Mouse (Mus musculus) CH12.LX (cell line): ENCODE measurements at regions not wholly inside any gene's neighbourhood (a gene's known extent, or its start where the extent isn't known, plus 50 kb on each side); places are given as distances from the start of the nearest gene placed in this dataset.

Experiments
- DNase-seq: peaks from one replicate; pipeline ENCODE4 v3.0.0-alpha.2; 2013; ENCODE audit errors: extremely low read depth
- H3K27ac ChIP-seq: 2 replicates; pipeline ENCODE4 v1.5.1; 2012; ENCODE audit warnings: low read depth, mild to moderate bottlenecking, control low read depth, moderate library complexity; ENCODE audit not compliant: insufficient read depth
- H3K27me3 ChIP-seq: replicated peaks from 2 replicates; pipeline ENCODE3; 2012; ENCODE audit warnings: inconsistent platforms
- H3K36me3 ChIP-seq, 2 experiments: replicated peaks in 1 of 2; 2 replicates each; pipeline versions ENCODE3 to v1.6.1; 2012; ENCODE audit warnings: inconsistent platforms in 1 of 2, low read length in 1 of 2, mild to moderate bottlenecking in 1 of 2, mixed read lengths in 1 of 2, moderate library complexity in 1 of 2; ENCODE audit not compliant: control insufficient read depth in 1 of 2, insufficient read depth in 1 of 2
- H3K4me1 ChIP-seq, 2 experiments: 2 replicates each; pipeline ENCODE4 v1.6.1; 2012; ENCODE audit warnings: inconsistent platforms in 1 of 2, moderate library complexity in 1 of 2; ENCODE audit not compliant: insufficient read depth in 2 of 2, control insufficient read depth in 1 of 2
- H3K4me2 ChIP-seq: 2 replicates; pipeline ENCODE4 v1.6.1; 2012; ENCODE audit warnings: low read depth, mild to moderate bottlenecking, control low read depth; ENCODE audit not compliant: poor library complexity, insufficient read depth, severe bottlenecking
- H3K4me3 ChIP-seq, 3 experiments: fragments of 150-350 bp in 1 of 3; sonication (generic) in 1 of 3; replicated peaks in 1 of 3; 2 replicates each; pipeline versions ENCODE3 to v1.5.1; 2011 to 2012; ENCODE audit warnings: low read depth in 2 of 3, low read length in 2 of 3, mild to moderate bottlenecking in 2 of 3, moderate library complexity in 2 of 3, control low read depth in 1 of 3, improper control_type of control experiment in 1 of 3, inconsistent platforms in 1 of 3, mixed read lengths in 1 of 3; ENCODE audit not compliant: poor library complexity in 1 of 3
- H3K79me2 ChIP-seq: replicated peaks from 2 replicates; pipeline ENCODE4 v1.6.1; 2012; ENCODE audit warnings: mild to moderate bottlenecking, moderate library complexity; ENCODE audit not compliant: control insufficient read depth, poor library complexity, insufficient read depth, severe bottlenecking; ENCODE audit errors: extremely low read depth
- H3K9ac ChIP-seq: 2 replicates; pipeline ENCODE4 v1.6.1; 2012; ENCODE audit warnings: low read depth, mild to moderate bottlenecking, control low read depth, moderate library complexity; ENCODE audit not compliant: insufficient read depth
- H3K9me3 ChIP-seq: replicated peaks from 2 replicates; pipeline ENCODE3; 2012; ENCODE audit warnings: low read length, inconsistent platforms, mixed read lengths
- BHLHE40 ChIP-seq: IDR thresholded peaks from 2 replicates; pipeline ENCODE4 v1.6.1; 2011; ENCODE audit warnings: mild to moderate bottlenecking, low read depth, low read length, improper control_type of control experiment
- CHD2 ChIP-seq: IDR thresholded peaks from 2 replicates; pipeline ENCODE4 v1.6.1; 2011; ENCODE audit warnings: low read length, improper control_type of control experiment
- CTCF ChIP-seq, 2 experiments: IDR thresholded peaks in 1 of 2; conservative IDR thresholded peaks in 1 of 2; 2 replicates each; pipeline ENCODE4 v1.5.1; 2011 to 2012; ENCODE audit warnings: low read depth in 2 of 2, low read length in 2 of 2, improper control_type of control experiment in 1 of 2, inconsistent platforms in 1 of 2, mild to moderate bottlenecking in 1 of 2, moderate library complexity in 1 of 2
- ELF1 ChIP-seq: IDR thresholded peaks from 2 replicates; pipeline ENCODE4 v1.6.1; 2014; ENCODE audit warnings: low read depth, mild to moderate bottlenecking, inconsistent platforms, low read length, improper control_type of control experiment
- GABPA ChIP-seq: IDR thresholded peaks from 2 replicates; pipeline ENCODE4 v1.6.1; 2012; ENCODE audit warnings: low read depth, low read length, improper control_type of control experiment, inconsistent platforms; ENCODE audit not compliant: insufficient replicate concordance
- JUN ChIP-seq: IDR thresholded peaks from 2 replicates; pipeline ENCODE4 v1.6.1; 2011; ENCODE audit warnings: low read depth, mild to moderate bottlenecking, low read length, improper control_type of control experiment, moderate library complexity; ENCODE audit not compliant: insufficient read depth
- MXI1 ChIP-seq: IDR thresholded peaks from 2 replicates; pipeline ENCODE4 v1.6.1; 2011; ENCODE audit warnings: mild to moderate bottlenecking, low read depth, low read length, improper control_type of control experiment
- NRF1 ChIP-seq: IDR thresholded peaks from 2 replicates; pipeline ENCODE4 v1.6.1; 2014; ENCODE audit warnings: low read depth, mild to moderate bottlenecking, inconsistent platforms, low read length, improper control_type of control experiment, moderate library complexity
- POLR2A ChIP-seq: IDR thresholded peaks from 2 replicates; pipeline ENCODE4 v1.6.1; 2011; ENCODE audit warnings: low read depth, mild to moderate bottlenecking, improper control_type of control experiment, low read length
- POLR2AphosphoS2 ChIP-seq: IDR thresholded peaks from 2 replicates; pipeline ENCODE4 v1.6.1; 2011; ENCODE audit warnings: low read depth, low read length, improper control_type of control experiment
- RAD21 ChIP-seq: IDR thresholded peaks from 2 replicates; pipeline ENCODE4 v1.6.1; 2011; ENCODE audit warnings: low read depth, mild to moderate bottlenecking, low read length, improper control_type of control experiment, moderate library complexity
- UBTF ChIP-seq: IDR thresholded peaks from 2 replicates; pipeline ENCODE4 v1.6.1; 2012; ENCODE audit warnings: low read depth, mild to moderate bottlenecking, inconsistent platforms, low read length, improper control_type of control experiment, moderate library complexity
- USF1 ChIP-seq: IDR thresholded peaks from 2 replicates; pipeline ENCODE4 v1.6.1; 2014; ENCODE audit warnings: low read depth, mild to moderate bottlenecking, inconsistent platforms, low read length, improper control_type of control experiment
- USF2 ChIP-seq: conservative IDR thresholded peaks from 2 replicates; pipeline ENCODE4 v1.6.1; 2011; ENCODE audit warnings: low read depth, low read length, improper control_type of control experiment
- ZKSCAN1 ChIP-seq: IDR thresholded peaks from 2 replicates; pipeline ENCODE4 v1.6.1; 2012; ENCODE audit warnings: low read depth, inconsistent platforms, low read length, improper control_type of control experiment, borderline replicate concordance
- ZMIZ1 ChIP-seq: IDR thresholded peaks from 2 replicates; pipeline ENCODE4 v1.6.1; 2012; ENCODE audit warnings: low read depth, mild to moderate bottlenecking, inconsistent platforms, low read length, improper control_type of control experiment
- ZNF384 ChIP-seq: IDR thresholded peaks from 2 replicates; pipeline ENCODE4 v1.6.1; 2012; ENCODE audit warnings: low read depth, low read length, improper control_type of control experiment, inconsistent platforms
- dilution Hi-C: fragments of 300-500 bp; cut with MboI; formaldehyde crosslinking; loops from 2 replicates; pipeline ENCODE4 v1.14.3; 2020; ENCODE audit warnings: low sequenced_read_pairs; ENCODE audit not compliant: extremely low pct_unique_long_range_greater_than_20kb, extremely low pct_ligation_motif_present
- in situ Hi-C: fragments of 300-500 bp; cut with MboI; formaldehyde crosslinking; loops from 3 replicates; pipeline ENCODE4 v1.14.3; 2019; ENCODE audit warnings: low sequenced_read_pairs, low pct_ligation_motif_present, low pct_unique_long_range_greater_than_20kb, mixed read lengths

DNA sequence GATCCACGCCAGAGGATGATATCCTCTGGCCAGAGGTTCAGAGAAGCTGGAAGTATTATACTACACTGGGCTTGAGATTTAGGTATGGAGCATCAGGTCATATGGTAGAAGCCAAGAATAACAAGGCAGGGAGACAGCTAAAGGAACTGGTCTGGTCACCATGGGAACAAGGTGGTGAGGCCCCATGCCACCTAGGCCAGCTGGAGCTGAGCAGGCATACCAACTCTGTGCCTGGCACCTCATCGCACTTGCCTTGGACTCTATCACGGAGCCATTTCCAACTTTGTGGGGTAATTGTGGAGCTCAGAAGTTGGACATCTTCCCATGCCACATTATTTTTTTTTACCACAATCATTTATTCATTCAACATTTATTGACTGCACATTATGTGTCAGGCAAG is 55.9 kb upstream of the Polg start:
- peaks cover 90% of the 10 kb centered on the region for H3K27me3 ChIP-seq

DNA sequence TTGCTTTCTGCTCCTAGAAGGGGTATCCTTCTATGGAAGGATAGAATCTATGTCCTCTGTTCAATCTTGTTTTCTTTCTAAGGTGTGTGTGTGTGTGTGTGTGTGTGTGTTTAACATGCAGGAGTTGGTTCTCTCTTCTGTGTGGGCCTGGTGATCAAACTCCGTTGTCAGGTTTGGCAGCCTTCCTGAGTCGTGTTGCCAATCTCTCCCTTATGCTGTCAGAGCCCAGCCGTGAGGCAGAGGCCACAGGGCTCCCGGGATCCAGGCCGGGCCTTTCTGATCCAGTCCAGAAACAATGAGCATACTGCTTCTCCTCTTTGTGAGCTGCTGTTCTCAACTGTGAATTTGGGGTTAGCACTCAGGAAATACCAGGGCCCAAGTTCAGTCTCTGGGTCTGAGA is 55.1 kb upstream of the Polg start:
- H3K27ac ChIP-seq = no peak overlapping the region
- H3K4me2 ChIP-seq = no peak overlapping the region
- TF ChIP-seq CHD2 (no peak), ZNF384 (no peak), JUN (no peak), USF1 (no peak), CTCF (conservative IDR thresholded peaks at IDR 0.05 in 1 of 2, IDR thresholded peaks at IDR 0.05 in 1 of 2; ENCODE audit: low read depth in 2 of 2, low read length in 2 of 2) (no peak), ELF1 (no peak), BHLHE40 (no peak), ZMIZ1 (no peak), RAD21 (no peak), NRF1 (no peak), MXI1 (no peak)
- DNase-seq = no peak
- H3K79me2 ChIP-seq = no peaks in the 10 kb centered on the region
- H3K27me3 ChIP-seq = peaks cover 85% of the 10 kb centered on the region
- no peak overlapping the region for H3K9ac ChIP-seq
- peaks cover 9 to 11% of the 10 kb centered on the region in 2 experiments for H3K4me1 ChIP-seq
- dilution Hi-C loops = no loop called here
- in situ Hi-C loops = no loop called here
- no peak overlapping the region for H3K4me3 ChIP-seq
- H3K36me3 ChIP-seq = no peaks in the 10 kb centered on the region
- H3K9me3 ChIP-seq = no peaks in the 10 kb centered on the region

More for the DNA sequence above, 55.9 kb upstream of the Polg start:
- dilution Hi-C loops = no loop called here
- Histone ChIP-seq H3K36me3 (no peaks in the 10 kb centered on the region), H3K4me1 (peaks cover 16 to 17% of the 10 kb centered on the region in 2 experiments), H3K4me2 (no peak overlapping the region), H3K79me2 (no peaks in the 10 kb centered on the region)
- no peak for DNase-seq
- no peak for TF ChIP-seq POLR2AphosphoS2
- no peak for TF ChIP-seq POLR2A
- no peak for TF ChIP-seq GABPA
- no peak for TF ChIP-seq UBTF
- no peak for TF ChIP-seq RAD21
- TF ChIP-seq, all 38 proteins: peak for 0
- in situ Hi-C loops = no loop called here
- Histone ChIP-seq H3K4me3 (no peak overlapping the region), H3K27ac (no peak overlapping the region), H3K9me3 (no peaks in the 10 kb centered on the region), H3K9ac (no peak overlapping the region)

DNA sequence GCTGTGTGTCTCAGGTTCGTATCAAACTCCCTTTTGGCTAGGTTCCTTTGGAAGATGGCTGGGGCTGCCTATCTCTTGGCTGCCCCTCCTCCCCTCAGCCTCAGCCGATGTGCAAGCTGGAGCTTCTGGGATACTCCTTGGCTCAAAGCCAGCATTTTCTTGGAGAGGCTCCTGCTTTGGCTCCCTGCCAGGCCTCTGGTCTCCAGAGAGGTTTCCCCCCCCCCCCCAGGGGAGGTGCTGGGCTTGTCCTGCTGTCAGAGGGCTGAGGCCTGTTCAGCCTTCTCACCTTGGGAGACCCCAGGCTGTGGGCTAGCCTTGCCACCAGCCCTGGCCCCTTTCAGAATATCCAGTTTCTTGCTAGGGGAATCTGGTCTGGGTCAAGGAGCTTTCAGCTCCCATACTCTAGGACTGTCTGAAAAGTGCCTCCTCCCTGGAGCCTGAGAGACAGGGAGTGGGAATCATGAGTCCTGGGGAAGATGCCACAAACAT is 54.1 kb upstream of the Polg start:
- Histone ChIP-seq H3K27ac (no peak overlapping the region), H3K27me3 (peaks cover 79% of the 10 kb centered on the region), H3K9ac (no peak overlapping the region), H3K36me3 (no peaks in the 10 kb centered on the region), H3K4me1 (peaks cover 0 to 2% of the 10 kb centered on the region in 2 experiments; a peak in 2 of 4 replicates), H3K79me2 (no peaks in the 10 kb centered on the region), H3K9me3 (no peaks in the 10 kb centered on the region), H3K4me3 (no peak overlapping the region), H3K4me2 (no peak overlapping the region)
- no peak for DNase-seq
- TF ChIP-seq ZKSCAN1 (no peak), USF2 (no peak)
- in situ Hi-C loops (no loop called here), dilution Hi-C loops (no loop called here)
